Mouse (Mus musculus): ENCODE measurements at regions not wholly inside any gene's neighbourhood (a gene's known extent, or its start where the extent isn't known, plus 50 kb on each side); places are given as distances from the start of the nearest gene placed in this dataset.

DNA sequence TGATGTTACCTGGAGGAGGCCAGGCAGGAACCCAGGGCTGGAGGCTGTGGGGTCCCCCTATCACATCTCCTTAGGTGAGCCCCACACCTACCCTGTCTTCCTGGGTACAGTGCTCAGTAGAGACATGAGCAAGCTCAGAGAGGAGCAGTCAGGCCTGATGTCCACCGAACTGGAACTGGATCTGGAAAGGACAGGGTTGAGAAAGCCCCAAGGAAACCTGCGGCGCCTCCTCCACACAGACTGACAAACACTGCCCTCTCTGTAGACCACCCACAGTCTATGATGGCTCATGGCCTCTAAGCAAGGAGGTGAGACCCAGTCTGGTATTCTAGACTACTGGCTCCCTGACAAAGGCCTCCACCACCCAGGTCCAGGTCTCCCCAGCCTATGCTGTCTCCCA is 52.9 kb upstream of the Zmiz1 start:
- no peak for DNase-seq (ENCODE audit: extremely low spot score in 1 of 2, low spot score in 2 of 2)
- intact Hi-C loops (cut with DNase I) = no loop called here

DNA sequence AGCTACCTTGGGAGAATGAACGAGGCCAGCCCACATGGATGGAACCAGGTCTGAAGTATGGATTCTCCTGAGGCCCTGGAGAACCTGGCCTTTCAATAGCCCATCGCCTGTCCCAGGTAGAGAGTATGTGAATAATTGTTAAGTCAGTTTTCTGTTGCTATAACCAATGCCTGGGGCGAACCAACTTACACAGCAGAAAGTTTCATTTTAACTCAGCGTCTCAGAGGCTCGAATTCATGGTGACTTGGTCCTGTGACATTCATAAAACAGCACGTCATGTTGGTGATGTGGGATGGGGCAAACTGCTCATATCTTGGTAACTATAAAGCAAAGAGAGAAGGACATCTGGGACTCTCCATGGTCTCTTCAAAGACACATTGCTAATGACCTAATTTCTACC is 52.4 kb upstream of the Zmiz1 start:
- intact Hi-C loops (cut with DNase I) = no loop called here
- DNase-seq (ENCODE audit: extremely low spot score in 1 of 2, low spot score in 2 of 2) = no peak

DNA sequence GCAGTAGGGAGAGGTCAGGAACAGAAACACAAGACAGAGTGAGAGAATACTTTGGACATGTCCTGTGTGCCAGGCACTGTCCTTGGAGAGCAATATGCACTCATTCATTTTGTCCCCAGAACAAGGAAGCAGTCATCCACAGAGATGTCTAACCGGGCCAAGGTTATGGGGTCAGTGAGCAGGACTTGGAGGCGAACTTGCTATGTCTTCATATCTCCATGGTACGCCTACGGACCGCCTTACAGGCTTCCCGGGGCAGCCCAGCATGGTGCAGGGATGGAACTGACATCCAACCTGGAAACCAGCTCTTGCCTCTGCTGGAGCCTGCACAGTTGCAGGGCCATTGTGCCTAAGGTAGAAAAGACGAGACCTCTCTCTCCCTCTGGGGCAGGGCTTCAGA is 51.9 kb upstream of the Zmiz1 start:
- intact Hi-C loops (cut with DNase I) = no loop called here
- DNase-seq (ENCODE audit: extremely low spot score in 1 of 2, low spot score in 2 of 2) = no peak
